Mouse (Mus musculus) cerebellum, adult 2 months (tissue): ENCODE measurements around the gene Abt1.

ENCODE experiments used
- CTCF ChIP-seq: fragments of 200-500 bp; IDR thresholded peaks from 2 replicates; pipeline ENCODE4 v1.5.1; 2011; ENCODE audit warnings: low read depth, mild to moderate bottlenecking, control low read depth, low read length, moderate library complexity, borderline replicate concordance; ENCODE audit not compliant: insufficient read depth
- POLR2A ChIP-seq: fragments of 200-500 bp; IDR thresholded peaks from 2 replicates; pipeline ENCODE4 v1.6.1; 2011; ENCODE audit warnings: low read length, control low read depth, borderline replicate concordance; ENCODE audit not compliant: insufficient read depth

DNA sequence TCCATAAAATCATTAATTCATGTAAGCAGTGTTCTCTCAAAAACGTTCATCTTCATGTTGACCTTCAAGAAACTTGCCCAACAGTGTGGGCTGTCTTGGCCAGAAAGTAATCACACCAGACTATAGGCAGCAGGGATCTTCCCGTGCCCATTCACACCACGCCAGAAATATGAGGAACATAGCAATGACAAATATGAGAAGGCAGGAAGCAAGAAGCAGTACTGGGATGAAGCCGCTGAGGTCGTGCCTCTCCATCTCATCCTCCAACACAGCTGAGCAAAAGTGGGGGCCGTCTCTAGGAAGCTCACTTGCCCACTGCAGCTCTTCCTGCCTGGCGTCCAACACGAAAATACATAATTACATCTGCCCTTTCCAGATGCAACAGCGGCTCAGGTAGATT lies 13.0 kb downstream of the Abt1 start:
- no peak for TF ChIP-seq CTCF
- TF ChIP-seq POLR2A, result no peak
